Comparison of ENCODE assay signal across 28 mouse cellular contexts in the genomic region with DNA sequence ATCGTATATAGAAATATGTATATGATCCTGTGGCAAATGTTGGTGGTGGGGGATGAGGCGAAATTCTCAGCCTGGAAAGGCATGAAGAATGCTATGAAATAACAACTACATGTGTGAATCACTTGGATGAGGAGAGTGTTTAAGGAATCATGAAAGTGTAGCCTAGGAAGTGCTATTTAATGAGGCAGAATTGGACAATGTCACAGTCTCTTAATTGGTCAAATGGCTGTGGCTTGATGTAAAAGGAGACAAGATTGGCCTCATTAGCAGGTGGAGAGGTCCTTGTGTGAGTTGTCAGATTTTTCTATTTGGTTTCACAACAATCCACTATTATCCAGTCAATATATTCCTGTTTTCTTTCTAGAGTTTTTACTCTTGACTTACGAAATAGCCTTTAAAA. TPM values are rescaled to one million over a fixed set of nuclear protein-coding genes. Genes with fewer than 3 reads are reported as not detected.
DNase-seq lines count a peak whose midpoint lies in the region; ATAC-seq and TF ChIP-seq lines count a peak whose summit lies in the region.
"Had no signal": no experiment of that assay in that cellular context is flagged by ENCODE, and none has a peak within 500 bp of the region (broad histone marks: within the 10 kb centered on the region; RNA-seq: fewer than 3 reads in every experiment).

No protein-coding gene starts in this region.

- H3K27me3 ChIP-seq in forebrain, embryonic 14.5 days (replicated peaks; ENCODE audit: control insufficient read depth, insufficient read depth, low read length): no peaks in the 10 kb centered on the region
- H3K27me3 ChIP-seq in forebrain, postnatal 0 days (ENCODE audit: insufficient read depth, low read length): no peaks in the 10 kb centered on the region
- H3K27me3 ChIP-seq in CH12.LX (replicated peaks): no peaks in the 10 kb centered on the region
- H3K27me3 ChIP-seq: embryonic facial prominence, embryonic 13.5 days; embryonic facial prominence, embryonic 15.5 days; forebrain, embryonic 13.5 days; Patski had no signal

- H3K9ac ChIP-seq in forebrain, embryonic 14.5 days (ENCODE audit: low read length): no peak overlapping the region
- no peak overlapping the region for H3K9ac ChIP-seq in forebrain, postnatal 0 days
- peak overlapping the region; percentile 97; the same call in 1 of the 2 replicates for H3K9ac ChIP-seq in CH12.LX (ENCODE audit: insufficient read depth, low read depth)
- H3K9ac ChIP-seq: embryonic facial prominence, embryonic 13.5 days; embryonic facial prominence, embryonic 15.5 days; forebrain, embryonic 13.5 days had no signal

- no peak for TF ChIP-seq POLR2A in CH12.LX (IDR thresholded peaks at IDR 0.05; ENCODE audit: low read depth, low read length)
- no peak for TF ChIP-seq POLR2A in brain, embryonic 14.5 days (IDR thresholded peaks at IDR 0.05; ENCODE audit: borderline replicate concordance, extremely low read depth, insufficient read depth, insufficient read length, poor library complexity, severe bottlenecking)

- peaks cover 11% of the 10 kb centered on the region for H3K79me2 ChIP-seq in CH12.LX (replicated peaks; ENCODE audit: control insufficient read depth, extremely low read depth, insufficient read depth, poor library complexity, severe bottlenecking)

- no peak overlapping the region for H3K27ac ChIP-seq in forebrain, embryonic 14.5 days (ENCODE audit: low read depth, low read length)
- no peak overlapping the region for H3K27ac ChIP-seq in forebrain, postnatal 0 days (ENCODE audit: low read depth, low read length)
- H3K27ac ChIP-seq in CH12.LX (ENCODE audit: insufficient read depth, low read depth): peak overlapping the region; percentile 68
- H3K27ac ChIP-seq: embryonic facial prominence, embryonic 13.5 days; embryonic facial prominence, embryonic 15.5 days; forebrain, embryonic 10.5 days; forebrain, embryonic 13.5 days had no signal

- DNase-seq in forebrain, embryonic 14.5 days (ENCODE audit: low spot score): no peak
- DNase-seq in forebrain, postnatal 0 days: no peak
- no peak for DNase-seq in CH12.LX (ENCODE audit: extremely low read depth)
- peak; percentile 45 for DNase-seq in brain, embryonic 14.5 days (ENCODE audit: low read depth)
- DNase-seq in retina, postnatal 1 day: peak; percentile 43
- DNase-seq in yolk sac, embryonic 10.5 days (ENCODE audit: low spot score): no peak
- DNase-seq in heart, adult 18-20 months: no peak
- no peak for DNase-seq in gastrocnemius, postnatal 10 days
- DNase-seq: adrenal gland, adult 8-10 months; adrenal gland, postnatal 14 days; adrenal gland, postnatal 36 days; B cell, adult 2 months; cerebellum, adult 11 months; cerebellum, adult 18-20 months; cerebellum, adult 8-10 months; cerebellum, adult 9-11 months; cerebellum, postnatal 14 days; cerebellum, postnatal 36 days; embryo, embryonic 11 days had no signal

- in situ Hi-C loops in CH12.LX (cut with MboI; ENCODE audit: low pct_ligation_motif_present, low pct_unique_long_range_greater_than_20kb, low sequenced_read_pairs): no loop called here

- TF ChIP-seq EP300 in CH12.LX (IDR thresholded peaks at IDR 0.05; ENCODE audit: low read length): no peak

- H3K36me3 ChIP-seq in forebrain, embryonic 14.5 days (ENCODE audit: control insufficient read depth, insufficient read depth, low read length): peaks cover 17% of the 10 kb centered on the region
- peaks cover 39% of the 10 kb centered on the region for H3K36me3 ChIP-seq in forebrain, postnatal 0 days (ENCODE audit: insufficient read depth)
- peaks cover 18 to 27% of the 10 kb centered on the region in 2 experiments for H3K36me3 ChIP-seq in CH12.LX (replicated peaks in 1 of 2; ENCODE audit: control insufficient read depth in 1 of 2, insufficient read depth in 1 of 2, low read length in 1 of 2)
- H3K36me3 ChIP-seq: embryonic facial prominence, embryonic 13.5 days; embryonic facial prominence, embryonic 15.5 days; forebrain, embryonic 10.5 days had no signal

- dilution Hi-C loops in CH12.LX (cut with MboI; ENCODE audit: extremely low pct_ligation_motif_present, extremely low pct_unique_long_range_greater_than_20kb, low sequenced_read_pairs): no loop called here

- no peaks in the 10 kb centered on the region for H3K4me1 ChIP-seq in forebrain, embryonic 14.5 days (ENCODE audit: control insufficient read depth, insufficient read depth, low read length)
- H3K4me1 ChIP-seq in forebrain, postnatal 0 days (ENCODE audit: insufficient read depth): no peaks in the 10 kb centered on the region
- peaks cover 14 to 51% of the 10 kb centered on the region in 2 experiments for H3K4me1 ChIP-seq in CH12.LX (ENCODE audit: control insufficient read depth in 1 of 2, insufficient read depth in 2 of 2)
- H3K4me1 ChIP-seq: embryonic facial prominence, embryonic 13.5 days; embryonic facial prominence, embryonic 15.5 days; forebrain, embryonic 13.5 days had no signal

- WGBS in forebrain, embryonic 14.5 days: 65% methylated on average over 3 of the region's 3 CpGs
- WGBS in forebrain, postnatal 0 days: 61% methylated on average over 3 of the region's 3 CpGs

- no peak for TF ChIP-seq CTCF in forebrain, postnatal 0 days (IDR thresholded peaks at IDR 0.05; ENCODE audit: low read depth)
- TF ChIP-seq CTCF in CH12.LX (conservative IDR thresholded peaks at IDR 0.05 in 1 of 2, IDR thresholded peaks at IDR 0.05 in 1 of 2; ENCODE audit: low read depth in 2 of 2, low read length in 2 of 2): no peak
- TF ChIP-seq CTCF in brain, embryonic 14.5 days (IDR thresholded peaks at IDR 0.05; ENCODE audit: borderline replicate concordance, extremely low read depth, insufficient read depth, insufficient read length): no peak

- H3K4me2 ChIP-seq in forebrain, embryonic 14.5 days (ENCODE audit: low read length): no peak overlapping the region
- H3K4me2 ChIP-seq in forebrain, postnatal 0 days (ENCODE audit: low read depth): no peak overlapping the region
- peak overlapping the region; percentile 98 for H3K4me2 ChIP-seq in CH12.LX (ENCODE audit: insufficient read depth, low read depth, poor library complexity, severe bottlenecking)
- H3K4me2 ChIP-seq: embryonic facial prominence, embryonic 13.5 days; embryonic facial prominence, embryonic 15.5 days; forebrain, embryonic 13.5 days had no signal

- no peak for TF ChIP-seq RAD21 in CH12.LX (IDR thresholded peaks at IDR 0.05; ENCODE audit: low read depth, low read length)

- ATAC-seq in forebrain, embryonic 14.5 days: peak; percentile 44; the same call in 1 of the 2 replicates
- ATAC-seq in forebrain, postnatal 0 days: no peak
- ATAC-seq: activated CD4-positive, CD25-positive, alpha-beta regulatory T cell, adult 4 months; CD4-positive, CD25-positive, alpha-beta regulatory T cell, adult 4 months; forebrain, embryonic 13.5 days; Patski had no signal

- no peak overlapping the region for H3K4me3 ChIP-seq in forebrain, embryonic 14.5 days (ENCODE audit: low read depth, low read length)
- H3K4me3 ChIP-seq in forebrain, postnatal 0 days (ENCODE audit: low read depth, low read length): no peak overlapping the region
- peak overlapping the region in 2 of 3 experiments; percentile 55 to 57 for H3K4me3 ChIP-seq in CH12.LX (replicated peaks in 1 of 3; ENCODE audit: low read depth in 2 of 3, low read length in 2 of 3, poor library complexity in 1 of 3)
- H3K4me3 ChIP-seq: embryonic facial prominence, embryonic 13.5 days; embryonic facial prominence, embryonic 15.5 days; erythroblast, embryonic 14.5 days; forebrain, embryonic 10.5 days; forebrain, embryonic 13.5 days had no signal

- H3K9me3 ChIP-seq in forebrain, embryonic 14.5 days (replicated peaks; ENCODE audit: control insufficient read depth, low read length): no peaks in the 10 kb centered on the region
- no peaks in the 10 kb centered on the region for H3K9me3 ChIP-seq in forebrain, postnatal 0 days (ENCODE audit: low read length)
- no peaks in the 10 kb centered on the region for H3K9me3 ChIP-seq in CH12.LX (replicated peaks; ENCODE audit: low read length)
- H3K9me3 ChIP-seq: embryonic facial prominence, embryonic 13.5 days; embryonic facial prominence, embryonic 15.5 days; forebrain, embryonic 10.5 days; forebrain, embryonic 13.5 days had no signal

TF ChIP-seq in CH12.LX, 34 proteins besides CTCF, POLR2A, EP300 and RAD21:
- no peak for TF ChIP-seq POLR2AphosphoS2 (IDR thresholded peaks at IDR 0.05; ENCODE audit: low read depth, low read length)
- no peak for TF ChIP-seq USF1 (IDR thresholded peaks at IDR 0.05; ENCODE audit: low read depth, low read length)
- peak; percentile 33; the same call in 1 of the 2 replicates for TF ChIP-seq MEF2A (IDR thresholded peaks at IDR 0.05; ENCODE audit: borderline replicate concordance, low read depth, low read length)
- no peak for TF ChIP-seq MAX (IDR thresholded peaks at IDR 0.05; ENCODE audit: low read length)

RNA-seq across cellular contexts. Expression of a gene that starts 17.2 kb away (rescaled TPM):
- 209 and 237 TPM in 2 replicates for polyA plus RNA-seq in forebrain, embryonic 14.5 days (2014; fragmentation: Nextera tagmentation; extraction: Ambion mirVana)
- 312 and 318 TPM in 2 replicates for total RNA-seq in forebrain, postnatal 0 days (2014; rRNA removed)
- polyA plus RNA-seq in forebrain, postnatal 0 days (2015; fragmentation: Nextera tagmentation; extraction: Ambion mirVana): 433 and 445 TPM in 2 replicates
- 63.0 and 77.5 TPM in 2 replicates for total RNA-seq in CH12.LX (2012; rRNA removed)
- 13.7 and 15.1 TPM in 2 replicates for total RNA-seq in CH12.LX (2014; rRNA removed)
- polyA plus RNA-seq in CH12.LX (2012; ENCODE audit: insufficient read length, low read depth): 15.3 and 17.0 TPM in 2 replicates
- polyA plus RNA-seq in brain, embryonic 14.5 days (2012; rRNA removed): 179 and 203 TPM in 2 replicates
- 10 to 100 TPM; 53.2 to 57.0 TPM for total RNA-seq in heart, adult 18-20 months (2021)
- 10 to 100 TPM; 40.7 to 51.7 TPM for total RNA-seq in gastrocnemius, postnatal 10 days (2021)
- total RNA-seq: MEL had no signal

Comparison
In these comparisons a context has a peak if more than half of its experiments do, and no peak if none do; other contexts are left out.
1. DNase-seq: peak in brain, embryonic 14.5 days (single experiment) and retina, postnatal 1 day (single experiment); none in forebrain, embryonic 14.5 days (single experiment), forebrain, postnatal 0 days (single experiment), CH12.LX (single experiment), yolk sac, embryonic 10.5 days (single experiment), heart, adult 18-20 months (0 of 2) and gastrocnemius, postnatal 10 days (single experiment).
2. H3K4me3 ChIP-seq: peak in CH12.LX (2 of 3); none in forebrain, embryonic 14.5 days (single experiment) and forebrain, postnatal 0 days (single experiment).